Mouse (Mus musculus): Measurements from ENCODE around the gene Styxl1.
A peak's percentile ranks its signal among the peaks of the same experiment; 100 is the strongest.

Styxl1 gene

GRCm38 (mm10) chr5:135709716-135710115 is 68.5 kb downstream of the Styxl1 start:
- Histone ChIP-seq H3K36me3 (ENCODE audit: control insufficient read depth, insufficient read depth, low read length, poor library complexity, severe bottlenecking) (no peaks in the 10 kb centered on the region), H3K27me3 (ENCODE audit: control insufficient read depth, insufficient read depth, low read length, poor library complexity, severe bottlenecking) (no peaks in the 10 kb centered on the region)
- DNase-seq (ENCODE audit: low read depth, low spot score) = no peak

- peak; percentile 27 for DNase-seq (ENCODE audit: low read depth, low spot score)
- H3K36me3 ChIP-seq (ENCODE audit: control insufficient read depth, insufficient read depth, low read length, poor library complexity, severe bottlenecking) = no peaks in the 10 kb centered on the region
- no peaks in the 10 kb centered on the region for H3K27me3 ChIP-seq (ENCODE audit: control insufficient read depth, insufficient read depth, low read length, poor library complexity, severe bottlenecking)
Observed at GRCm38 (mm10) chr5:135707855-135708254, 70.3 kb downstream of the Styxl1 start.

GRCm38 (mm10) chr5:135707039-135707438 is 71.1 kb downstream of the Styxl1 start:
- no peaks in the 10 kb centered on the region for H3K36me3 ChIP-seq (ENCODE audit: control insufficient read depth, insufficient read depth, low read length, poor library complexity, severe bottlenecking)
- DNase-seq (ENCODE audit: low read depth, low spot score) = no peak
- H3K27me3 ChIP-seq (ENCODE audit: control insufficient read depth, insufficient read depth, low read length, poor library complexity, severe bottlenecking) = no peaks in the 10 kb centered on the region

- Histone ChIP-seq H3K27me3 (ENCODE audit: control insufficient read depth, insufficient read depth, low read length, poor library complexity, severe bottlenecking) (no peaks in the 10 kb centered on the region), H3K36me3 (ENCODE audit: control insufficient read depth, insufficient read depth, low read length, poor library complexity, severe bottlenecking) (no peaks in the 10 kb centered on the region)
- DNase-seq (ENCODE audit: low read depth, low spot score) = no peak
Observed at GRCm38 (mm10) chr5:135705383-135705782, 72.8 kb downstream of the Styxl1 start.

GRCm38 (mm10) chr5:135703431-135703830 is 74.8 kb downstream of the Styxl1 start:
- no peaks in the 10 kb centered on the region for H3K36me3 ChIP-seq (ENCODE audit: control insufficient read depth, insufficient read depth, low read length, poor library complexity, severe bottlenecking)
- H3K27me3 ChIP-seq (ENCODE audit: control insufficient read depth, insufficient read depth, low read length, poor library complexity, severe bottlenecking) = no peaks in the 10 kb centered on the region
- no peak for DNase-seq (ENCODE audit: low read depth, low spot score)

GRCm38 (mm10) chr5:135702682-135703192 is 75.4 kb downstream of the Styxl1 start:
- H3K27me3 ChIP-seq (ENCODE audit: control insufficient read depth, insufficient read depth, low read length, poor library complexity, severe bottlenecking) = no peaks in the 10 kb centered on the region
- no peaks in the 10 kb centered on the region for H3K36me3 ChIP-seq (ENCODE audit: control insufficient read depth, insufficient read depth, low read length, poor library complexity, severe bottlenecking)
- peak; percentile 64 for DNase-seq (ENCODE audit: low read depth, low spot score)

- no peaks in the 10 kb centered on the region for H3K36me3 ChIP-seq (ENCODE audit: control insufficient read depth, insufficient read depth, low read length, poor library complexity, severe bottlenecking)
- no peak for DNase-seq (ENCODE audit: low read depth, low spot score)
Observed at GRCm38 (mm10) chr5:135702190-135702589, 76.0 kb downstream of the Styxl1 start.

GRCm38 (mm10) chr5:135701601-135702000 is 76.6 kb downstream of the Styxl1 start:
- no peak for DNase-seq (ENCODE audit: low read depth, low spot score)
- Histone ChIP-seq H3K36me3 (ENCODE audit: control insufficient read depth, insufficient read depth, low read length, poor library complexity, severe bottlenecking) (no peaks in the 10 kb centered on the region), H3K27me3 (ENCODE audit: control insufficient read depth, insufficient read depth, low read length, poor library complexity, severe bottlenecking) (no peaks in the 10 kb centered on the region)

More at GRCm38 (mm10) chr5:135702190-135702589, 76.0 kb downstream of the Styxl1 start:
- H3K27me3 ChIP-seq (ENCODE audit: control insufficient read depth, insufficient read depth, low read length, poor library complexity, severe bottlenecking) = no peaks in the 10 kb centered on the region

GRCm38 (mm10) chr5:135697711-135698111 is 80.5 kb downstream of the Styxl1 start:
- DNase-seq (ENCODE audit: low read depth, low spot score) = no peak
- no peaks in the 10 kb centered on the region for H3K36me3 ChIP-seq (ENCODE audit: control insufficient read depth, insufficient read depth, low read length, poor library complexity, severe bottlenecking)
- no peaks in the 10 kb centered on the region for H3K27me3 ChIP-seq (ENCODE audit: control insufficient read depth, insufficient read depth, low read length, poor library complexity, severe bottlenecking)

All from splenic B cell, adult 2 months (primary cell).